In genomic region chr11:77705920-77706319, GRCm38 (mm10) we compare ENCODE assay signal across 43 mouse cellular contexts. TPM values are rescaled to one million over a fixed set of nuclear protein-coding genes. Genes with fewer than 3 reads are reported as not detected.
"Had no signal": no experiment of that assay in that cellular context is flagged by ENCODE, and none has a peak within 500 bp of the region (broad histone marks: within the 10 kb centered on the region; RNA-seq: fewer than 3 reads in every experiment).

No protein-coding gene starts in this region.

- H3K27ac ChIP-seq: gastrocnemius, adult 2 months; heart, embryonic 10.5 days; hindbrain, embryonic 10.5 days; hindbrain, embryonic 12.5 days; hindbrain, embryonic 14.5 days; limb, embryonic 13.5 days; limb, embryonic 15.5 days; liver, embryonic 13.5 days; liver, embryonic 15.5 days had no signal

- H3K4me2 ChIP-seq: heart, embryonic 12.5 days; hindbrain, embryonic 12.5 days; hindbrain, embryonic 14.5 days; limb, embryonic 13.5 days; limb, embryonic 15.5 days; liver, embryonic 13.5 days; liver, embryonic 15.5 days had no signal

- ATAC-seq: hindbrain, embryonic 16.5 days; inflammation-experienced regulatory T-cells, adult 6 months; intestine, postnatal 0 days had no signal

- H3K4me3 ChIP-seq: gastrocnemius, adult 2 months; heart, embryonic 10.5 days; heart, embryonic 12.5 days; hindbrain, embryonic 10.5 days; hindbrain, embryonic 12.5 days; limb, embryonic 13.5 days; limb, embryonic 15.5 days; liver, embryonic 13.5 days; liver, embryonic 15.5 days had no signal

- H3K9ac ChIP-seq: heart, embryonic 12.5 days; hindbrain, embryonic 12.5 days; hindbrain, embryonic 14.5 days; limb, embryonic 13.5 days; limb, embryonic 15.5 days; liver, embryonic 13.5 days; liver, embryonic 15.5 days had no signal

- H3K9me3 ChIP-seq: heart, embryonic 10.5 days; heart, embryonic 12.5 days; hindbrain, embryonic 10.5 days; hindbrain, embryonic 12.5 days; limb, embryonic 13.5 days; limb, embryonic 15.5 days; liver, embryonic 13.5 days; liver, embryonic 15.5 days had no signal

- H3K27me3 ChIP-seq: heart, embryonic 12.5 days; hindbrain, embryonic 12.5 days; limb, embryonic 13.5 days; limb, embryonic 15.5 days; liver, embryonic 13.5 days; liver, embryonic 15.5 days had no signal

- DNase-seq: gastrocnemius, adult 2 months; gastrocnemius, postnatal 10 days; gastrocnemius, postnatal 25 days; heart, adult 18-20 months; heart, postnatal 10 days; heart, postnatal 4 days; kidney, adult 18-20 months; kidney, adult 8-10 months; kidney, postnatal 10 days; kidney, postnatal 25 days; layer of hippocampus, adult 9-11 months; layer of hippocampus, postnatal 36 days; left cerebral cortex, postnatal 4 days; liver, embryonic 13.5 days had no signal

- H3K4me1 ChIP-seq: heart, embryonic 10.5 days; heart, embryonic 12.5 days; hindbrain, embryonic 10.5 days; hindbrain, embryonic 12.5 days; limb, embryonic 13.5 days; limb, embryonic 15.5 days; liver, embryonic 13.5 days; liver, embryonic 15.5 days had no signal

RNA-seq across cellular contexts. Expression of gene Cryba1, which starts 19.2 kb away (rescaled TPM):
- total RNA-seq: gastrocnemius, adult 2 months; gastrocnemius, postnatal 10 days; gastrocnemius, postnatal 25 days; gastrocnemius, postnatal 4 days; granulocyte monocyte progenitor cell, adult 5-6 weeks; heart, adult 18-20 months; heart, adult 8-10 months; heart, postnatal 10 days; heart, postnatal 25 days; heart, postnatal 4 days; layer of hippocampus, adult 18-20 months; layer of hippocampus, adult 8-10 months; layer of hippocampus, postnatal 14 days; layer of hippocampus, postnatal 36 days; left cerebral cortex, adult 18-20 months; left cerebral cortex, adult 8-10 months; left cerebral cortex, postnatal 10 days; left cerebral cortex, postnatal 25 days; liver, adult 2 months had no signal
- polyA plus RNA-seq: heart, embryonic 10.5 days; heart, embryonic 12.5 days; heart, embryonic 14.5 days; heart, embryonic 16.5 days; intestine, postnatal 0 days; kidney, embryonic 14.5 days; kidney, embryonic 16.5 days; large intestine, adult 2 months; limb, embryonic 11.5 days; limb, embryonic 13.5 days; limb, embryonic 15.5 days; liver, adult 2 months; liver, embryonic 13.5 days; liver, embryonic 15.5 days had no signal
